Mouse (Mus musculus) CH12.LX (cell line): Measurements from ENCODE around the gene Asic2. TPM values are rescaled to one million over a fixed set of nuclear protein-coding genes. Genes with fewer than 3 reads are reported as not detected.

Experiments used
- DNase-seq: peaks from one replicate; pipeline ENCODE4 v3.0.0-alpha.2; 2013; ENCODE audit errors: extremely low read depth
- H3K27ac ChIP-seq: 2 replicates; pipeline ENCODE4 v1.5.1; 2012; ENCODE audit warnings: low read depth, mild to moderate bottlenecking, control low read depth, moderate library complexity; ENCODE audit not compliant: insufficient read depth
- H3K27me3 ChIP-seq: replicated peaks from 2 replicates; pipeline ENCODE3; 2012; ENCODE audit warnings: inconsistent platforms
- H3K36me3 ChIP-seq, 2 experiments: replicated peaks in 1 of 2; 2 replicates each; pipeline versions ENCODE3 to v1.6.1; 2012; ENCODE audit warnings: inconsistent platforms in 1 of 2, low read length in 1 of 2, mild to moderate bottlenecking in 1 of 2, mixed read lengths in 1 of 2, moderate library complexity in 1 of 2; ENCODE audit not compliant: control insufficient read depth in 1 of 2, insufficient read depth in 1 of 2
- H3K4me1 ChIP-seq, 2 experiments: 2 replicates each; pipeline ENCODE4 v1.6.1; 2012; ENCODE audit warnings: inconsistent platforms in 1 of 2, moderate library complexity in 1 of 2; ENCODE audit not compliant: insufficient read depth in 2 of 2, control insufficient read depth in 1 of 2
- H3K4me2 ChIP-seq: 2 replicates; pipeline ENCODE4 v1.6.1; 2012; ENCODE audit warnings: low read depth, mild to moderate bottlenecking, control low read depth; ENCODE audit not compliant: poor library complexity, insufficient read depth, severe bottlenecking
- H3K4me3 ChIP-seq, 3 experiments: fragments of 150-350 bp in 1 of 3; sonication (generic) in 1 of 3; replicated peaks in 1 of 3; 2 replicates each; pipeline versions ENCODE3 to v1.5.1; 2011 to 2012; ENCODE audit warnings: low read depth in 2 of 3, low read length in 2 of 3, mild to moderate bottlenecking in 2 of 3, moderate library complexity in 2 of 3, control low read depth in 1 of 3, improper control_type of control experiment in 1 of 3, inconsistent platforms in 1 of 3, mixed read lengths in 1 of 3; ENCODE audit not compliant: poor library complexity in 1 of 3
- H3K79me2 ChIP-seq: replicated peaks from 2 replicates; pipeline ENCODE4 v1.6.1; 2012; ENCODE audit warnings: mild to moderate bottlenecking, moderate library complexity; ENCODE audit not compliant: control insufficient read depth, poor library complexity, insufficient read depth, severe bottlenecking; ENCODE audit errors: extremely low read depth
- H3K9ac ChIP-seq: 2 replicates; pipeline ENCODE4 v1.6.1; 2012; ENCODE audit warnings: low read depth, mild to moderate bottlenecking, control low read depth, moderate library complexity; ENCODE audit not compliant: insufficient read depth
- H3K9me3 ChIP-seq: replicated peaks from 2 replicates; pipeline ENCODE3; 2012; ENCODE audit warnings: low read length, inconsistent platforms, mixed read lengths
- CHD1 ChIP-seq: IDR thresholded peaks from 2 replicates; pipeline ENCODE4 v1.6.1; 2012; ENCODE audit warnings: low read depth, low read length, improper control_type of control experiment, inconsistent platforms
- CHD2 ChIP-seq: IDR thresholded peaks from 2 replicates; pipeline ENCODE4 v1.6.1; 2011; ENCODE audit warnings: low read length, improper control_type of control experiment
- IRF4 ChIP-seq: IDR thresholded peaks from 2 replicates; pipeline ENCODE4 v1.6.1; 2014; ENCODE audit warnings: low read depth, mild to moderate bottlenecking, inconsistent platforms, low read length, improper control_type of control experiment
- JUN ChIP-seq: IDR thresholded peaks from 2 replicates; pipeline ENCODE4 v1.6.1; 2011; ENCODE audit warnings: low read depth, mild to moderate bottlenecking, low read length, improper control_type of control experiment, moderate library complexity; ENCODE audit not compliant: insufficient read depth
- MAZ ChIP-seq: IDR thresholded peaks from 2 replicates; pipeline ENCODE4 v1.6.1; 2012; ENCODE audit warnings: low read depth, mild to moderate bottlenecking, inconsistent platforms, low read length, improper control_type of control experiment, moderate library complexity
- MEF2A ChIP-seq: IDR thresholded peaks from 2 replicates; pipeline ENCODE4 v1.6.1; 2014; ENCODE audit warnings: low read depth, mild to moderate bottlenecking, inconsistent platforms, low read length, improper control_type of control experiment, borderline replicate concordance
- NELFE ChIP-seq: IDR thresholded peaks from 2 replicates; pipeline ENCODE4 v1.6.1; 2011; ENCODE audit warnings: low read depth, low read length, improper control_type of control experiment
- PAX5 ChIP-seq: IDR thresholded peaks from 2 replicates; pipeline ENCODE4 v1.6.1; 2012; ENCODE audit warnings: low read length, inconsistent platforms, mixed read lengths
- POLR2A ChIP-seq: IDR thresholded peaks from 2 replicates; pipeline ENCODE4 v1.6.1; 2011; ENCODE audit warnings: low read depth, mild to moderate bottlenecking, improper control_type of control experiment, low read length
- POLR2AphosphoS2 ChIP-seq: IDR thresholded peaks from 2 replicates; pipeline ENCODE4 v1.6.1; 2011; ENCODE audit warnings: low read depth, low read length, improper control_type of control experiment
- RAD21 ChIP-seq: IDR thresholded peaks from 2 replicates; pipeline ENCODE4 v1.6.1; 2011; ENCODE audit warnings: low read depth, mild to moderate bottlenecking, low read length, improper control_type of control experiment, moderate library complexity
- RCOR1 ChIP-seq: conservative IDR thresholded peaks from 2 replicates; pipeline ENCODE4 v1.6.1; 2012; ENCODE audit warnings: low read depth, mild to moderate bottlenecking, inconsistent platforms, low read length, improper control_type of control experiment
- ZMIZ1 ChIP-seq: IDR thresholded peaks from 2 replicates; pipeline ENCODE4 v1.6.1; 2012; ENCODE audit warnings: low read depth, mild to moderate bottlenecking, inconsistent platforms, low read length, improper control_type of control experiment
- dilution Hi-C: fragments of 300-500 bp; cut with MboI; formaldehyde crosslinking; loops from 2 replicates; pipeline ENCODE4 v1.14.3; 2020; ENCODE audit warnings: low sequenced_read_pairs; ENCODE audit not compliant: extremely low pct_unique_long_range_greater_than_20kb, extremely low pct_ligation_motif_present
- in situ Hi-C: fragments of 300-500 bp; cut with MboI; formaldehyde crosslinking; loops from 3 replicates; pipeline ENCODE4 v1.14.3; 2019; ENCODE audit warnings: low sequenced_read_pairs, low pct_ligation_motif_present, low pct_unique_long_range_greater_than_20kb, mixed read lengths
- polyA plus RNA-seq: library from polyadenylated mRNA; unstranded; fragments of >175 nt; gene quantifications from 2 replicates; pipeline ENCODE4 v1.2.1, GENCODE M21; 2012; ENCODE audit warnings: low read depth; ENCODE audit not compliant: insufficient read length
- total RNA-seq, 2 experiments: library from RNA; depleted of rRNA; stranded (reverse); fragments of 300-350 nt in 1 of 2; fragments of >200 nt in 1 of 2; gene quantifications; 2 replicates each; pipeline ENCODE4 v1.2.3; 2012 to 2014

Gene Asic2
- total and polyA plus RNA-seq, 3 experiments, result not detected

DNA sequence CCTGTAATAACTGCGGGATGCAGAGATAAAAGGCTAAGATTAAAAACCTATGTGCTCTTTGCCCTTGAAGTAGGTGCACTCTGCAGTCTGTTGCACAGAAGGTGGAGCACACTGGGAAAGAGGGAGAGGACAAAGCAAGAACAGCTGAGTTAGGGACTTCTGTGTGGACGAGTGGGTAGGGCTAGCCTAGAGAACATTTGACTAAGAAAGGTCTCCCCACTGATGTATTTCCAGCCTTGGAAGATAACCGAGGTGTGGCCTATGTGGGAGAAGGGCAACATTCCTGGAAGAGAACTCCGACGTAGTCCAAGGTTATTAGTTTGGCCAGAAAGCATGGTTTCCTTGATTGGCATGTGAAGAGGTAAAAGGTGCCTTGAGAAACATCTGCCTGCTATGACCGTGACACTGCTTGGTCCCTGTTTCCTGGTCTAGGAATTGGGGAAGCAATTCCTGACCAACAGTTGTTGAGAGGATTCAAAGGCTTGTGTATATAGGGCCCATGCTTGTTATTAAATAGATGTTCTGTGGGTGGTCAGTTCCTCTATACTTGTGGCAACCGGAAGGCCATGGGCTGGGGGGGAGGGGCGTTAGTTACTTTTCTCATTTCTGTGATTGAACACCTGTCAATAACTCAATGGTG lies 463.3 kb downstream of the Asic2 start:
- Histone ChIP-seq H3K4me1 (no peaks in the 10 kb centered on the region), H3K4me2 (no peak overlapping the region), H3K9me3 (no peaks in the 10 kb centered on the region), H3K79me2 (no peaks in the 10 kb centered on the region), H3K27ac (no peak overlapping the region), H3K4me3 (no peak overlapping the region), H3K36me3 (no peaks in the 10 kb centered on the region), H3K9ac (no peak overlapping the region), H3K27me3 (peaks cover 74% of the 10 kb centered on the region)
- no peak for TF ChIP-seq ZMIZ1
- TF ChIP-seq MAZ, result no peak
- no peak for TF ChIP-seq PAX5
- TF ChIP-seq IRF4, result no peak
- no peak for TF ChIP-seq CHD1
- dilution Hi-C loops, result no loop called here
- in situ Hi-C loops, result loop anchor here (25.0 kb wide), 1 partner anchor 593 kb away; no protein-coding TSS in a partner anchor
- no peak for DNase-seq

DNA sequence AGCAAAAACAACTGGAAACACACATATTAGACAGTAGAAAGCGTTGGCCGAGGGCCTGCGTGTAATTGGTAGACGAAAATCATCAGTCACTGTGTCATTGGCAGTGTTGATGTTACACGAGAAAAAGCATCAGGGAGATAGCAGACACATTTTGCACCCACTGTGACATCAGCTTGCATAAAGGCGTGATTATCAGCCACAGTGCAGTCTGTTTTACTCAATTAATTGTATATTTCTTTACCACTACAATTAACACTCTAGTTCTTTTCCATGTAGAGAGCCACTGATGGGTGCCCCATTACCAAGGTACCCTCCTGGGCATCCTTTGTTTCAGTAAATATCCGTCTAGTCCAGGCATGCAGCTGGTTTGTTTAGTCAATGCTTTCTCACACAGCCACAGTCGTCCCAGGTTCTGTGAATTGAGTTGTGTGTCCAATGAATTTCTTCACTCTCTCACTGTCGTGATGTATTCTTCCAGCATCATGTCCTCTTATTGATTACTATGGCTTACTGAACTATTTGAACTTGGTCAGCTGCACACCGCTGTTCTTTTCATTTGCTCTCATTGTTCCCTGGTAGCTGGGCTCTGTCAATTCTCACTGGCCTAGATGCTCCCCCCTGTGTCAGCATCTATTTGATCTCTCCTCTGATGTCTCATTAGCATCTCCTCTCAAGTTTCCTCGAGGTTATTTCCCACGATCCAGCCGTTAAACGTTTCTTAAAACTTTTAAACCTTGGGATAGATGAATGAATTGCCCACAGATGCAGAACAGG lies 466.6 kb downstream of the Asic2 start:
- Histone ChIP-seq H3K4me1 (no peaks in the 10 kb centered on the region), H3K9me3 (no peaks in the 10 kb centered on the region), H3K79me2 (no peaks in the 10 kb centered on the region), H3K27me3 (peaks cover 86% of the 10 kb centered on the region), H3K4me2 (no peak overlapping the region), H3K36me3 (no peaks in the 10 kb centered on the region), H3K27ac (no peak overlapping the region), H3K4me3 (no peak overlapping the region), H3K9ac (no peak overlapping the region)
- no peak for DNase-seq
- in situ Hi-C loops, result loop anchor here (25.0 kb wide), 1 partner anchor 589 kb away; no protein-coding TSS in a partner anchor
- dilution Hi-C loops, result no loop called here
- TF ChIP-seq CHD2, result no peak
- TF ChIP-seq MEF2A, result no peak
- TF ChIP-seq NELFE, result no peak
- TF ChIP-seq RAD21, result no peak
- TF ChIP-seq POLR2A, result no peak
- no peak for TF ChIP-seq RCOR1

DNA sequence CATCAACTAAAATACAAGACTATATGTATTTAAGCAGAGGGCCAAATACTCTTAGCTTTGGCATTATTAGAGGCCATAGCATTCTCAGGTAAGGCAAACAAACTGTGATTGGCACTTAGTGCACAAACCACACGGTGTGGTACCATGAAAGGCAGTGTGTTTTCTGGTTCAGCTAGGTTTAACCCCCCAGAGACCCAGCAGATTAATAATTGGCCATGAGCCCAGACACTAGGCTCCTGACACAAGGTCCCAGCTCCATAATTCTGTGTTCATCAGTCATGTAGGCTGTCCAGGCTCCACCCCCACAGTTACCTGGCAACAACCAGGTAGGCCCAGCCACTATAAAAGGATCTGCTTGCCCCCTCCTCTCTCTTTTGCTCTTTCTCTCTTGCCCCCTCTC lies 469.3 kb downstream of the Asic2 start:
- no peak overlapping the region for H3K9ac ChIP-seq
- no peak for DNase-seq
- H3K9me3 ChIP-seq, result no peaks in the 10 kb centered on the region
- H3K4me2 ChIP-seq, result no peak overlapping the region
- H3K27ac ChIP-seq, result no peak overlapping the region
- in situ Hi-C loops (no loop called here), dilution Hi-C loops (no loop called here)
- no peak overlapping the region for H3K4me3 ChIP-seq
- H3K36me3 ChIP-seq, result no peaks in the 10 kb centered on the region
- no peaks in the 10 kb centered on the region for H3K79me2 ChIP-seq
- no peaks in the 10 kb centered on the region for H3K4me1 ChIP-seq
- TF ChIP-seq JUN (no peak), MEF2A (no peak), POLR2AphosphoS2 (no peak), CHD2 (no peak), NELFE (no peak)
- TF ChIP-seq, all 38 proteins: peak for 0
- H3K27me3 ChIP-seq, result peaks cover 97% of the 10 kb centered on the region
